Mouse (Mus musculus): ENCODE results near the gene Hes2.

The Hes2 gene

GRCm38 (mm10) chr4:152158585-152159284 lies at the start of gene Hes2:
Hes2 (plus strand) TSS chr4:152158867.
- no peak for DNase-seq

GRCm38 (mm10) chr4:152109509-152109908 lies 49.2 kb upstream of the Hes2 start:
- no peak for DNase-seq

GRCm38 (mm10) chr4:152110689-152111088 lies 48.0 kb upstream of the Hes2 start:
- DNase-seq: no peak

- DNase-seq: no peak
Observed at GRCm38 (mm10) chr4:152112329-152112728, 46.3 kb upstream of the Hes2 start.

- DNase-seq: no peak
Observed at GRCm38 (mm10) chr4:152114080-152114479, 44.6 kb upstream of the Hes2 start.

- no peak for DNase-seq
Observed at GRCm38 (mm10) chr4:152115921-152116612, 42.6 kb upstream of the Hes2 start, which contains the start of gene Tnfrsf25. Tnfrsf25 (plus strand) TSS chr4:152115934.

- no peak for DNase-seq
Observed at GRCm38 (mm10) chr4:152117538-152117937, 41.1 kb upstream of the Hes2 start.

GRCm38 (mm10) chr4:152119396-152120292 lies 39.0 kb upstream of the Hes2 start:
- no peak for DNase-seq

- DNase-seq: no peak
Observed at GRCm38 (mm10) chr4:152120311-152121182, 38.1 kb upstream of the Hes2 start.

GRCm38 (mm10) chr4:152121183-152121505 lies 37.5 kb upstream of the Hes2 start:
- DNase-seq: no peak

GRCm38 (mm10) chr4:152124361-152124961 lies 34.2 kb upstream of the Hes2 start:
- DNase-seq: no peak

- peak; percentile 50 for DNase-seq
Observed at GRCm38 (mm10) chr4:152125161-152126025, 33.3 kb upstream of the Hes2 start.

GRCm38 (mm10) chr4:152126026-152126920 lies 32.4 kb upstream of the Hes2 start:
- DNase-seq: no peak

GRCm38 (mm10) chr4:152127884-152128283 lies 30.8 kb upstream of the Hes2 start:
- DNase-seq: no peak

- no peak for DNase-seq
Observed at GRCm38 (mm10) chr4:152128784-152129183, 29.9 kb upstream of the Hes2 start.

- DNase-seq: no peak
Observed at GRCm38 (mm10) chr4:152129395-152129930, 29.2 kb upstream of the Hes2 start.

GRCm38 (mm10) chr4:152130771-152131653 lies 27.7 kb upstream of the Hes2 start:
- no peak for DNase-seq

Measured in cerebellum, adult 9-11 months (tissue).